Mouse (Mus musculus): ENCODE results near the gene Gm44965. TPM values are rescaled to one million over a fixed set of nuclear protein-coding genes. Genes with fewer than 3 reads are reported as not detected.
"Not testable (repeated sequence)": the region's sequence is repeated elsewhere in the genome, so short reads cannot be mapped to it uniquely, and the experiment has no call there.

Gm44965 gene
- polyA plus RNA-seq, 1 experiment from 2014 or later = not detected

- no peaks in the 10 kb centered on the region for H3K27me3 ChIP-seq
- ATAC-seq = no peak
- peaks cover 4% of the 10 kb centered on the region; the same call in 1 of the 2 replicates for H3K4me1 ChIP-seq
- 65% methylated on average over 6 of the region's 7 CpGs for WGBS
- no peak overlapping the region for H3K4me3 ChIP-seq
- H3K9me3 ChIP-seq (replicated peaks) = no peaks in the 10 kb centered on the region
- H3K36me3 ChIP-seq (ENCODE audit: poor library complexity, severe bottlenecking) = peaks cover 20% of the 10 kb centered on the region
- no peak overlapping the region for H3K27ac ChIP-seq
- no peak overlapping the region for H3K4me2 ChIP-seq
- H3K9ac ChIP-seq = no peak overlapping the region
Observed at GRCm38 (mm10) chr6:48609512-48609911, 15.8 kb downstream of the Gm44965 start.

DNA sequence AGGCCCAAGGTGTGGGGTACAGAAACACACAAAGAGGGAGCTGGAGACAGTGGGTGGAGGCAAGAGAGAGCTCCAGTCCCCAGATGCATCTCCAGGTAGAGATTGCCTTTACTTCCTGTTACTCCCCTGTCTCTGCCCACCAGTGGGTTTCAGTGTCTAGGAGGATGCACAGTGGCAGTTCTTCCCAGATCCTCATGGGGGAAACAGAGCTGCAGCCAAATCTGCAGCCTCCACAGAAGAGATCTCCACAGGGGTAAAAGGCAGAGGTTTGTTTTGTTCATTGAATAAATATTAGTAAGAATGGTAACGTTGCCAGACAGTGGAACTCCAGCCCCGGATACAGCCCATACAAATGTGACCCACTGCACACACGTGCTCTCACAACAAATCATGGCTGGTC, 16.9 kb downstream of the Gm44965 start:
- 93% methylated on average over 3 of the region's 3 CpGs for WGBS
- Histone ChIP-seq H3K4me1 (peaks cover 4% of the 10 kb centered on the region; the same call in 1 of the 2 replicates), H3K27ac (no peak overlapping the region), H3K4me2 (no peak overlapping the region), H3K9ac (no peak overlapping the region), H3K9me3 (replicated peaks) (no peaks in the 10 kb centered on the region), H3K36me3 (ENCODE audit: poor library complexity, severe bottlenecking) (peaks cover 24% of the 10 kb centered on the region), H3K4me3 (no peak overlapping the region), H3K27me3 (no peaks in the 10 kb centered on the region)
- no peak for ATAC-seq

DNA sequence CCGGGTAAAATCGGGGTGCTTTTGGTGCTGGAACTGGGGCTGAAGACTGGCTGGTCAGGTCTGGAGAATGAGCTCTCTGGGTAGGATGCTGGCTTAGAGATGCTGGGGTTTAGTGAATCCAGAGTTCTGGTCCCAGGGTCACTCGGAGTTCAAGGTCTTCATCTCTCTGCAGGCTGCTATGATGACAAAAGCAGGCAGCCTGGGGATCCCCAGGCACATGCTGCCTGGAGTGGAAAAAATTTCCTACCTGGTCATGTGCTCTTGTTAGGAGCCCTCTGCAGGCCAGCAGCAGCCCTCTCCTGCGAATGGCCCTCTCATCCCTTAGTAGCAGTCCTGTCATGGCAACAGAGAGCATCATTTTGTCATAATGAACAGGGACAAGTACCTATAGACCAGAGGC, 19.7 kb downstream of the Gm44965 start:
- H3K4me3 ChIP-seq = no peak overlapping the region
- no peaks in the 10 kb centered on the region for H3K27me3 ChIP-seq
- no peaks in the 10 kb centered on the region for H3K9me3 ChIP-seq (replicated peaks)
- no peak overlapping the region for H3K9ac ChIP-seq
- H3K4me2 ChIP-seq = no peak overlapping the region
- H3K4me1 ChIP-seq = peaks cover 4% of the 10 kb centered on the region; the same call in 1 of the 2 replicates
- no peak overlapping the region for H3K27ac ChIP-seq
- H3K36me3 ChIP-seq (ENCODE audit: poor library complexity, severe bottlenecking) = peaks cover 32% of the 10 kb centered on the region
- ATAC-seq = no peak
- WGBS = 86% methylated on average over 4 of the region's 4 CpGs

- H3K27me3 ChIP-seq = no peaks in the 10 kb centered on the region
- H3K4me1 ChIP-seq = no peaks in the 10 kb centered on the region
- H3K9me3 ChIP-seq (replicated peaks) = no peaks in the 10 kb centered on the region
- no peak overlapping the region for H3K4me3 ChIP-seq
- peaks cover 42% of the 10 kb centered on the region for H3K36me3 ChIP-seq (ENCODE audit: poor library complexity, severe bottlenecking)
- no peak for ATAC-seq
- H3K27ac ChIP-seq = no peak overlapping the region
- no peak overlapping the region for H3K4me2 ChIP-seq
- H3K9ac ChIP-seq = no peak overlapping the region
- 94% methylated on average over 5 of the region's 5 CpGs for WGBS
Observed at GRCm38 (mm10) chr6:48614756-48615155, 21.0 kb downstream of the Gm44965 start.

GRCm38 (mm10) chr6:48620031-48620430, 26.3 kb downstream of the Gm44965 start:
- WGBS = 93% methylated on average over 30 of the region's 30 CpGs
- Histone ChIP-seq H3K4me2 (no peak overlapping the region), H3K27ac (no peak overlapping the region), H3K27me3 (0 out of 2 replicates have a peak, but pooled peaks cover under 1% of the 10 kb centered on the region), H3K9me3 (replicated peaks) (no peaks in the 10 kb centered on the region), H3K9ac (no peak overlapping the region), H3K4me3 (no peak overlapping the region), H3K36me3 (ENCODE audit: poor library complexity, severe bottlenecking) (peaks cover 43% of the 10 kb centered on the region), H3K4me1 (no peaks in the 10 kb centered on the region)
- ATAC-seq = no peak

DNA sequence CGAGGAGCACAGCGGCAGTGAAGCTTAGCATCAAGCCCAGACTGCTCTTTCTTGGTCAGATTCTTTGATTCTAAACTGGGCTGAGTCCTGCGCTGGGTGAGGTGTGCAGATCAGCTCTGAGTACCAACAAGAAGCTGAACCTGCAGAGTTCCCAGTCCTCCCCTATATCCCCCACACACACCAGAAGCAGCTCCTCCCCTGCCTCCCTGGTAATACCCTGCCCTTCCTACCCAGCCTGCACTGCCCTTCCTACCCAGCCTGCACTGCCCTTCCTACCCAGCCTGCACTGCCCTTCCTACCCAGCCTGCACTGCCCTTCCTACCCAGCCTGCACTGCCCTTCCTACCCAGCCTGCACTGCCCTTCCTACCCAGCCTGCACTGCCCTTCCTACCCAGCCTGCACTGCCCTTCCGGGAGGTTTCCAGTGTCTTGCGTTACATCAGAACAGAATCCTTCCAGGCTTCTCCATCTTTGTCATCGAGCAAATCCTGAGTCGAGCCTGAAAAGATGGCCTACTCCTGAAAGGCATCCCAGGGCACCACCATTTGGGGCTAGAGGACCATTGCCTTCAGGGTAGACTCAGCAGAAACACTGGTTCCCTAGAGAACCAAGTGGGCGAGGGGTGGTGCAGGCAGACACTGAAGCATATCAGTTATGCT, 28.6 kb downstream of the Gm44965 start:
- not testable (repeated sequence) for H3K4me3 ChIP-seq; H3K27ac ChIP-seq; H3K9me3 ChIP-seq (replicated peaks); H3K4me2 ChIP-seq; H3K9ac ChIP-seq; ATAC-seq
- 81% methylated on average over 8 of the region's 8 CpGs for WGBS
- Histone ChIP-seq H3K27me3 (peaks cover 18% of the 10 kb centered on the region), H3K4me1 (peaks cover 10% of the 10 kb centered on the region), H3K36me3 (ENCODE audit: poor library complexity, severe bottlenecking) (peaks cover 39% of the 10 kb centered on the region)

- peaks cover 35% of the 10 kb centered on the region for H3K36me3 ChIP-seq (ENCODE audit: poor library complexity, severe bottlenecking)
- H3K4me3 ChIP-seq = no peak overlapping the region
- H3K9ac ChIP-seq = no peak overlapping the region
- H3K4me1 ChIP-seq = peaks cover 14% of the 10 kb centered on the region
- no peak overlapping the region for H3K27ac ChIP-seq
- peaks cover 30% of the 10 kb centered on the region for H3K27me3 ChIP-seq
- H3K4me2 ChIP-seq = no peak overlapping the region
- 27% methylated on average over 1 of the region's 1 CpGs for WGBS
- no peaks in the 10 kb centered on the region for H3K9me3 ChIP-seq (replicated peaks)
- ATAC-seq = no peak
Observed at GRCm38 (mm10) chr6:48623460-48623859, 29.7 kb downstream of the Gm44965 start.

DNA sequence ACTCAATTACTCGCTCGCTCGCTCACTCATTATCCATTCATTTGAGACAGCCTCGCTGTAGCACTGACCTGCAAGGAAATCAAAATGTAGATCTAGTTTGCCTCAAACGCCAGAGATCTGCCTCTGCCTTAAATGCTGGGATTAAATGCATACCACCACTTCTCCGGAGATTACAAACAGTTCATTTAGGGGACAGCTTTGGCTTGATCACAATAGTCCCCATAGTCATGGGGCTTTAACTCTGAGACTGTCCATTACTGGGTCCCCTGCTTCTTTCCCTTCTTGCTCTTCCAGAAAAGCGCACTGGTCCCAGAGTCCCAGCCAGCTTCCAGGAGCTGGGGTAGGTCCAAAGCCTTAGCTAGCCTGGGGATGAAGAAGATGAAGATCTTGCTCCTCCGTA, 32.7 kb downstream of the Gm44965 start, which contains the start of gene AI854703:
TSS of gene AI854703 (plus strand) at position 301 of the 400 bp plus-strand sequence.
- Histone ChIP-seq H3K9ac (peak within 1 kb of the TSS; percentile 64), H3K27ac (no peak within 1 kb of the TSS), H3K36me3 (ENCODE audit: poor library complexity, severe bottlenecking) (peaks cover 7% of the 10 kb centered on the region; the same call in 1 of the 2 replicates), H3K9me3 (replicated peaks) (no peaks in the 10 kb centered on the region), H3K4me1 (peaks cover 20% of the 10 kb centered on the region), H3K4me3 (peak within 1 kb of the TSS; percentile 46), H3K27me3 (peaks cover 50% of the 10 kb centered on the region), H3K4me2 (peak within 1 kb of the TSS; percentile 77)
- WGBS = 24% methylated on average over 8 of the region's 8 CpGs
- ATAC-seq = no peak

- peak overlapping the region; percentile 77 for H3K4me2 ChIP-seq
- H3K27ac ChIP-seq = no peak overlapping the region
- H3K4me1 ChIP-seq = peaks cover 20% of the 10 kb centered on the region
- peak overlapping the region; percentile 64 for H3K9ac ChIP-seq
- WGBS = under 1% methylated on average over 32 of the region's 32 CpGs
- peaks cover 2% of the 10 kb centered on the region; the same call in 1 of the 2 replicates for H3K36me3 ChIP-seq (ENCODE audit: poor library complexity, severe bottlenecking)
- H3K27me3 ChIP-seq = peaks cover 50% of the 10 kb centered on the region
- H3K9me3 ChIP-seq (replicated peaks) = no peaks in the 10 kb centered on the region
- peak; percentile 66 for ATAC-seq
- peak overlapping the region; percentile 46 for H3K4me3 ChIP-seq
Observed at GRCm38 (mm10) chr6:48626984-48627383, 33.2 kb downstream of the Gm44965 start.

DNA sequence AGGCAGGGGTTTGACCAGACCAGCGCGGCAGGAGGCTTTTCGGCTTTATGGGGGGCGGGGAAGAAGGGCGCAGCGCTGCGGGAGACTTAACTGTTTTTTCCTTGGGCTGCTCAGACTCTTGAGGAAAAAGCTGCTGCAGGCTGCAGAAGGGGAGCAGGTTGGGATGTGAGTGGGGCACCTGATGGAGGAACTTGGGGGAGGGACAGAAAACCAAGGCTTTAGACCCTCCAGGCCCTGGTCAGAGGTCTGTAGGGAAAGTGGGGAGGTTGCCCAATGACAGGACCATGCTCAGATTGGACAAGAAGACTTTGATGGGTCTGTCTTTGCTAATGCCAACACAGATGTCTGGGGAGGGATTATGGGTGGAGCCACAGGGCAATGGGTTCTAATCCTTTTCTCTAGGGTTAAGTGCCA, 33.8 kb downstream of the Gm44965 start:
- no peaks in the 10 kb centered on the region for H3K36me3 ChIP-seq (ENCODE audit: poor library complexity, severe bottlenecking)
- H3K4me2 ChIP-seq = peak overlapping the region; percentile 77
- H3K4me1 ChIP-seq = peaks cover 20% of the 10 kb centered on the region
- H3K4me3 ChIP-seq = peak overlapping the region; percentile 46
- ATAC-seq = no peak
- 3% methylated on average over 7 of the region's 7 CpGs for WGBS
- H3K9me3 ChIP-seq (replicated peaks) = no peaks in the 10 kb centered on the region
- no peak overlapping the region for H3K27ac ChIP-seq
- peaks cover 50% of the 10 kb centered on the region for H3K27me3 ChIP-seq
- H3K9ac ChIP-seq = peak overlapping the region; percentile 64

- no peaks in the 10 kb centered on the region for H3K9me3 ChIP-seq (replicated peaks)
- H3K36me3 ChIP-seq (ENCODE audit: poor library complexity, severe bottlenecking) = no peaks in the 10 kb centered on the region
- no peak overlapping the region for H3K27ac ChIP-seq
- peaks cover 50% of the 10 kb centered on the region for H3K27me3 ChIP-seq
- no peak overlapping the region for H3K9ac ChIP-seq
- peaks cover 20% of the 10 kb centered on the region for H3K4me1 ChIP-seq
- no peak for ATAC-seq
- WGBS = 80% methylated on average over 3 of the region's 3 CpGs
- H3K4me3 ChIP-seq = no peak overlapping the region
- 0 out of 2 replicates have a peak overlapping the region, but pooled peaks have one; percentile 72 for H3K4me2 ChIP-seq
Observed at GRCm38 (mm10) chr6:48628377-48628776, 34.6 kb downstream of the Gm44965 start.

DNA sequence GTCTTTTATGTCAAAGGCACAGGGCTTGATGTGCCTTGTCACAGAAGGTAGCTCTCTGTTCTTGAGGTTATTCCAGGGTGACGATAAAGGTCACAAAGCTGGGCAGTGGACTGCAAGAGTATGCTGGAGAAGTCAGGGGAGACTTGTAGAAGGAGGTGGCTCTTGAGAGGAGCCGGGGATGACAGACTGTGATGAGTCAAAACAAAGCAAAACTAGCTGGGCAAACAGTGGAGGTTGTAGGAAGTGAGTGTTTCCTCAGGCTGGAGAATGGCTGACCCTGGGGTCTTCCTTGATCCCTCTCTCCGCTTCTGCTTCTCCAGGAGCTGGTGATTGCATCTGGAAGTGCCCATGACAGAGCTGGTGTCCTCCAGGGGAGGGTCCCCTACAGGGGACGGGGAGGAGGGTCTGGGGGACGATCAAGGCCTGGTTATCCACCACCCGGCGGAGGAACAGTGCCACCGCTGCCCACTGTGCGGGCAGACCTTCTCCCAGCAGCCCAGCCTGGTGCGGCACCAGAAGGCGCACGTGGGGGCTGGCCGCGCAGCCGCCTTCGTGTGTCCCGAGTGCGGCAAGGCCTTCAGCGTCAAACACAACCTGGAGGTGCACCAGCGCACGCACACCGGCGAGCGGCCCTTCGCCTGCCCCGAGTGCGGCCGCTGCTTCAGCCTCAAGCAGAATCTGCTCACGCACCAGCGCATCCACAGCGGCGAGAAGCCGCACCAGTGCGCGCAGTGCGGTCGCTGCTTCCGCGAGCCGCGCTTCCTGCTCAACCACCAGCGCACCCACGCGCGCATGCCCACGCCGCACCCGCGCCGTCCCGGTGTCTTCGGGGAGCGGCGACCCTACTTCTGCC, 35.3 kb downstream of the Gm44965 start:
- peak overlapping the region; percentile 47 for H3K4me3 ChIP-seq
- 8% methylated on average over 52 of the region's 54 CpGs for WGBS
- peaks cover 50% of the 10 kb centered on the region for H3K27me3 ChIP-seq
- peaks cover 20% of the 10 kb centered on the region for H3K4me1 ChIP-seq
- ATAC-seq = peak; percentile 77
- peak overlapping the region; percentile 72 for H3K4me2 ChIP-seq
- no peaks in the 10 kb centered on the region for H3K9me3 ChIP-seq (replicated peaks)
- H3K27ac ChIP-seq = no peak overlapping the region
- H3K36me3 ChIP-seq (ENCODE audit: poor library complexity, severe bottlenecking) = no peaks in the 10 kb centered on the region
- H3K9ac ChIP-seq = peak overlapping the region; percentile 69

Data from forebrain, embryonic 13.5 days (tissue).